ENCODE assay signal across 13 mouse cellular contexts in the genomic region with DNA sequence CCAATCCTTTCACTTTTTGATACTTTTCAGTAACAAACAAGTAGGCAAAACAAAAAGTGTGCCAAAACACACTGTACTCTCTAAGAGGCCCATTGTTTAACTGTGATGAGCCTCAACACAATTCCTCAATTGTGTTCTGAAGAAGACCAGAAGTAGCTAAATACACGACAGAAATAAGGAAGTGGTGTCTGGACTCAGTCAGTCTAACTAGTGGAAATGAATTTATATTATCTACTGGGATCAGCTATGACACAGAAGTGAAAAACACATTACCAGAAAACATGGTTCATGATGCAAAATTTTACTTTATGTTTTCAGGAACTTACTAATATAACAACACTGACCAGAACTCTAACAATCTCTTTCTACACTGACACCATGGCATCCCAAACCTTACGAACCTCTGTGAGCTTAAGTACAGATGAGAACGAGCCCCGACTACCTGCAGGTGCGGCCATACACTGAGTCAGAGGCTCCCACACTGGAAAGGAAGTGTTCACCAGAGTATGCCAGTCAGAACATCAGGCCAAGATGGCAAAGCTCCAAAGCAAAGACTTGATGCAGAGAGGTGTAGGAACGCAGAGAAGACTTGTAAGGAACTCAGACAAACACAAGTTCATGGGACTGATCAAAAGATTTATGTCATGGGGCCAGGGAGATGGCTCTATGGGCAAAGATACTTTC. TPM values are rescaled to one million over a fixed set of nuclear protein-coding genes. Genes with fewer than 3 reads are reported as not detected.
A peak's percentile ranks its signal among the peaks of the same experiment; 100 is the strongest.
DNase-seq lines count a peak whose midpoint lies in the region; ATAC-seq and TF ChIP-seq lines count a peak whose summit lies in the region.
"Had no signal": no experiment of that assay in that cellular context is flagged by ENCODE, and none has a peak within 500 bp of the region (broad histone marks: within the 10 kb centered on the region; RNA-seq: fewer than 3 reads in every experiment).

No protein-coding gene starts in this region.

- H3K9ac ChIP-seq in midbrain, embryonic 14.5 days (replicated peaks; ENCODE audit: low read length) = no peak overlapping the region
- H3K9ac ChIP-seq in kidney, embryonic 14.5 days (ENCODE audit: low read depth, low read length) = no peak overlapping the region
- H3K9ac ChIP-seq: heart, embryonic 12.5 days; hindbrain, embryonic 13.5 days had no signal

- peak; percentile 25 for DNase-seq in 3134 (ENCODE audit: extremely low read depth, insufficient read length, low spot score)
- DNase-seq in CD4-positive helper T cell, adult 2 months (ENCODE audit: low read depth, low spot score) = peak; percentile 40
- peak; percentile 2 for DNase-seq in brain, embryonic 14.5 days (ENCODE audit: low read depth)
- no peak for DNase-seq in spleen, postnatal 14 days (ENCODE audit: low spot score in 2 of 2)
- no peak for DNase-seq in midbrain, embryonic 14.5 days
- DNase-seq in right cerebral cortex, postnatal 36 days (ENCODE audit: low spot score in 2 of 2) = no peak
- DNase-seq: cerebellum, postnatal 25 days; kidney, postnatal 10 days had no signal

- TF ChIP-seq CTCF in brain, embryonic 14.5 days (IDR thresholded peaks at IDR 0.05; ENCODE audit: borderline replicate concordance, extremely low read depth, insufficient read depth, insufficient read length) = no peak

- H3K4me3 ChIP-seq in midbrain, embryonic 14.5 days (replicated peaks; ENCODE audit: low read depth, low read length) = no peak overlapping the region
- no peak overlapping the region for H3K4me3 ChIP-seq in kidney, embryonic 14.5 days (ENCODE audit: low read length)
- H3K4me3 ChIP-seq: erythroblast, embryonic 14.5 days; heart, embryonic 12.5 days; hindbrain, embryonic 13.5 days had no signal

- ATAC-seq in megakaryocyte progenitor cell, adult 5-6 weeks (replicated peaks; ENCODE audit: poor library complexity) = peak; percentile 56
- ATAC-seq in midbrain, embryonic 14.5 days (ENCODE audit: low FRiP score, low TSS enrichment) = no peak
- ATAC-seq in kidney, embryonic 14.5 days (ENCODE audit: low FRiP score, low TSS enrichment) = no peak

- no peaks in the 10 kb centered on the region for H3K4me1 ChIP-seq in midbrain, embryonic 14.5 days (ENCODE audit: control insufficient read depth, insufficient read depth, low read length)
- no peaks in the 10 kb centered on the region for H3K4me1 ChIP-seq in kidney, embryonic 14.5 days (ENCODE audit: control insufficient read depth, insufficient read depth, low read length)

- H3K9me3 ChIP-seq in midbrain, embryonic 14.5 days (ENCODE audit: control insufficient read depth, low read length) = no peaks in the 10 kb centered on the region
- H3K9me3 ChIP-seq in kidney, embryonic 14.5 days (ENCODE audit: control insufficient read depth, low read length) = no peaks in the 10 kb centered on the region
- H3K9me3 ChIP-seq: heart, embryonic 12.5 days; hindbrain, embryonic 13.5 days had no signal

- no peak overlapping the region for H3K27ac ChIP-seq in midbrain, embryonic 14.5 days (replicated peaks; ENCODE audit: low read depth, low read length)
- H3K27ac ChIP-seq in kidney, embryonic 14.5 days (ENCODE audit: low read depth, low read length) = no peak overlapping the region
- H3K27ac ChIP-seq: hindbrain, embryonic 13.5 days had no signal

- H3K4me2 ChIP-seq in midbrain, embryonic 14.5 days (ENCODE audit: low read length) = no peak overlapping the region
- H3K4me2 ChIP-seq in kidney, embryonic 14.5 days (replicated peaks; ENCODE audit: low read depth, low read length) = no peak overlapping the region
- H3K4me2 ChIP-seq: heart, embryonic 12.5 days; hindbrain, embryonic 13.5 days had no signal

- TF ChIP-seq POLR2A in brain, embryonic 14.5 days (IDR thresholded peaks at IDR 0.05; ENCODE audit: borderline replicate concordance, extremely low read depth, insufficient read depth, insufficient read length, poor library complexity, severe bottlenecking) = no peak

- 83% methylated on average over 6 of the region's 6 CpGs for WGBS in midbrain, embryonic 14.5 days
- 76% methylated on average over 6 of the region's 6 CpGs for WGBS in kidney, embryonic 14.5 days

- no peaks in the 10 kb centered on the region for H3K27me3 ChIP-seq in midbrain, embryonic 14.5 days (ENCODE audit: control insufficient read depth, insufficient read depth, low read length)
- no peaks in the 10 kb centered on the region for H3K27me3 ChIP-seq in kidney, embryonic 14.5 days (ENCODE audit: control insufficient read depth, insufficient read depth, low read length)
- H3K27me3 ChIP-seq: heart, embryonic 12.5 days; hindbrain, embryonic 13.5 days had no signal

- H3K36me3 ChIP-seq in midbrain, embryonic 14.5 days (ENCODE audit: control insufficient read depth, insufficient read depth, low read length) = no peaks in the 10 kb centered on the region
- H3K36me3 ChIP-seq in kidney, embryonic 14.5 days (ENCODE audit: control insufficient read depth, insufficient read depth, low read length) = no peaks in the 10 kb centered on the region
- H3K36me3 ChIP-seq: heart, embryonic 12.5 days; hindbrain, embryonic 13.5 days had no signal

RNA-seq across cellular contexts. Expression of gene Pak2, which starts 19.2 kb away (rescaled TPM):
- 30.7 and 39.0 TPM in 2 replicates for polyA plus RNA-seq in brain, embryonic 14.5 days (2012; rRNA removed)
- total RNA-seq in megakaryocyte progenitor cell, adult 5-6 weeks (2015) = 60.6 and 61.9 TPM in 2 replicates
- total RNA-seq in megakaryocyte progenitor cell, adult 5-6 weeks (2017) = 52.4 and 58.2 TPM in 2 replicates
- 38.7 and 47.2 TPM in 2 replicates for polyA plus RNA-seq in midbrain, embryonic 14.5 days (2014; fragmentation: Nextera tagmentation; extraction: Ambion mirVana)
- polyA plus RNA-seq in kidney, embryonic 14.5 days (2014; fragmentation: Nextera tagmentation; extraction: Ambion mirVana) = 30.3 and 42.0 TPM in 2 replicates

RNA-seq across cellular contexts. Expression of gene Pigx, which starts 39.6 kb away (rescaled TPM):
- polyA plus RNA-seq in brain, embryonic 14.5 days (2012; rRNA removed) = 74.9 and 103 TPM in 2 replicates
- 95.8 and 106 TPM in 2 replicates for total RNA-seq in megakaryocyte progenitor cell, adult 5-6 weeks (2015)
- 49.1 and 57.9 TPM in 2 replicates for total RNA-seq in megakaryocyte progenitor cell, adult 5-6 weeks (2017)
- polyA plus RNA-seq in midbrain, embryonic 14.5 days (2014; fragmentation: Nextera tagmentation; extraction: Ambion mirVana) = 119 and 125 TPM in 2 replicates
- polyA plus RNA-seq in kidney, embryonic 14.5 days (2014; fragmentation: Nextera tagmentation; extraction: Ambion mirVana) = 147 and 155 TPM in 2 replicates

RNA-seq across cellular contexts. Expression of gene Cep19, which starts 39.6 kb away (rescaled TPM):
- polyA plus RNA-seq in brain, embryonic 14.5 days (2012; rRNA removed) = 24.3 and 26.3 TPM in 2 replicates
- total RNA-seq in megakaryocyte progenitor cell, adult 5-6 weeks (2015) = 18.0 and 22.8 TPM in 2 replicates
- total RNA-seq in megakaryocyte progenitor cell, adult 5-6 weeks (2017) = 29.0 and 30.7 TPM in 2 replicates
- 47.5 and 50.9 TPM in 2 replicates for polyA plus RNA-seq in midbrain, embryonic 14.5 days (2014; fragmentation: Nextera tagmentation; extraction: Ambion mirVana)
- 39.7 and 43.8 TPM in 2 replicates for polyA plus RNA-seq in kidney, embryonic 14.5 days (2014; fragmentation: Nextera tagmentation; extraction: Ambion mirVana)

RNA-seq across cellular contexts. Expression of gene Senp5, which starts 56.9 kb away (rescaled TPM):
- polyA plus RNA-seq in brain, embryonic 14.5 days (2012; rRNA removed) = 18.3 and 23.2 TPM in 2 replicates
- total RNA-seq in megakaryocyte progenitor cell, adult 5-6 weeks (2015) = 20.2 and 22.9 TPM in 2 replicates
- total RNA-seq in megakaryocyte progenitor cell, adult 5-6 weeks (2017) = 20.3 and 21.0 TPM in 2 replicates
- 11.8 and 12.1 TPM in 2 replicates for polyA plus RNA-seq in midbrain, embryonic 14.5 days (2014; fragmentation: Nextera tagmentation; extraction: Ambion mirVana)
- polyA plus RNA-seq in kidney, embryonic 14.5 days (2014; fragmentation: Nextera tagmentation; extraction: Ambion mirVana) = 10.2 and 11.6 TPM in 2 replicates

Comparison
In these comparisons a context has a peak if more than half of its experiments do, and no peak if none do; other contexts are left out.
1. DNase-seq: peak in 3134 (single experiment), CD4-positive helper T cell, adult 2 months (single experiment) and brain, embryonic 14.5 days (single experiment); none in spleen, postnatal 14 days (0 of 2), midbrain, embryonic 14.5 days (single experiment) and right cerebral cortex, postnatal 36 days (0 of 2).